Mouse (Mus musculus): ENCODE data around the gene Lbx2. TPM values are rescaled to one million over a fixed set of nuclear protein-coding genes. Genes with fewer than 3 reads are reported as not detected.
A peak's percentile ranks its signal among the peaks of the same experiment; 100 is the strongest.

Lbx2 gene
- polyA plus RNA-seq, 1 experiment from 2014 or later: 8.6 TPM

DNA sequence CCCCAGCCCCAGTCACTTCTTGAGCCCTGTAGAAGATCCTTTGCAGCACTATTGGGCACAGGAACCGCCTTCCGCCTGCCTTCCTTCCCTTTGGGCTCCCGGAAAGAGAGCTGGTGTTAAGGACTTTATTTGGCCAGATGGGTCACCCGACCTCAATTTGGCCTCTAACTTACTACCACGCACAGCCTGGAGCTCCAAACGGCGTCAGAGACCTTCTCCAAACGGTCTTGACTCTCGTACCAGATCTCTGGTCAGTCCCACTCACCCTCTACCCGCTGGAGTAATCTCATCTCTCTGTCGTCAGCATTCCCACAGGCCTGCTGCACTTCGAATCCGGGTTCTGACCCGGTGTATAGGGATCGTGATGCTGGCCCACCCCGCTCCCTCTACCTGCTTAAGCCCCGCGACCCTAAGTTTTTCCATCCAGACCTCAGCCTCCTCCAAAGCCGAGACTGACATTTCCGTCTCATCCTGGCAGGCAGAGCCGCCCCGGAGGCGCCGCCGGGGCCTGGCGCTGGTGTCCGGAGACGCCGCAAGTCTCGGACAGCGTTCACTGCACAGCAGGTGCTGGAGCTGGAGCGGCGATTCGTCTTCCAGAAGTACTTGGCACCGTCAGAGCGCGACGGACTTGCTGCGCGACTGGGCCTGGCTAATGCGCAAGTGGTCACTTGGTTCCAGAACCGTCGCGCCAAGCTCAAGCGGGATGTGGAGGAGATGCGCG, 1.2 kb downstream of the Lbx2 start:
- 3% methylated on average over 47 of the region's 47 CpGs for WGBS
- Histone ChIP-seq H3K4me2 (replicated peaks; ENCODE audit: low read depth, low read length) (peak overlapping the region; percentile 56), H3K27ac (ENCODE audit: low read length) (no peak overlapping the region), H3K9me3 (ENCODE audit: low read length) (no peaks in the 10 kb centered on the region), H3K4me1 (ENCODE audit: insufficient read depth, low read length) (peaks cover 54% of the 10 kb centered on the region), H3K27me3 (ENCODE audit: insufficient read depth, low read length) (peaks cover 30% of the 10 kb centered on the region), H3K36me3 (ENCODE audit: insufficient read depth, low read length) (peaks cover 1% of the 10 kb centered on the region; the same call in 1 of the 2 replicates), H3K9ac (replicated peaks; ENCODE audit: low read length) (peak overlapping the region; percentile 14), H3K4me3 (ENCODE audit: low read length) (peak overlapping the region; percentile 39)
- ATAC-seq (ENCODE audit: low FRiP score, low TSS enrichment): no peak

- Histone ChIP-seq H3K9me3 (ENCODE audit: low read length) (no peaks in the 10 kb centered on the region), H3K27me3 (ENCODE audit: insufficient read depth, low read length) (peaks cover 30% of the 10 kb centered on the region), H3K27ac (ENCODE audit: low read length) (no peak overlapping the region), H3K36me3 (ENCODE audit: insufficient read depth, low read length) (no peaks in the 10 kb centered on the region), H3K9ac (replicated peaks; ENCODE audit: low read length) (peak overlapping the region; percentile 14), H3K4me2 (replicated peaks; ENCODE audit: low read depth, low read length) (peak overlapping the region; percentile 56), H3K4me3 (ENCODE audit: low read length) (peak overlapping the region; percentile 39), H3K4me1 (ENCODE audit: insufficient read depth, low read length) (peaks cover 51% of the 10 kb centered on the region)
- ATAC-seq (ENCODE audit: low FRiP score, low TSS enrichment): no peak
- 20% methylated on average over 9 of the region's 9 CpGs for WGBS
These were observed 1.7 kb downstream of the Lbx2 start for GRCm38 (mm10) chr6:83087926-83088260.

DNA sequence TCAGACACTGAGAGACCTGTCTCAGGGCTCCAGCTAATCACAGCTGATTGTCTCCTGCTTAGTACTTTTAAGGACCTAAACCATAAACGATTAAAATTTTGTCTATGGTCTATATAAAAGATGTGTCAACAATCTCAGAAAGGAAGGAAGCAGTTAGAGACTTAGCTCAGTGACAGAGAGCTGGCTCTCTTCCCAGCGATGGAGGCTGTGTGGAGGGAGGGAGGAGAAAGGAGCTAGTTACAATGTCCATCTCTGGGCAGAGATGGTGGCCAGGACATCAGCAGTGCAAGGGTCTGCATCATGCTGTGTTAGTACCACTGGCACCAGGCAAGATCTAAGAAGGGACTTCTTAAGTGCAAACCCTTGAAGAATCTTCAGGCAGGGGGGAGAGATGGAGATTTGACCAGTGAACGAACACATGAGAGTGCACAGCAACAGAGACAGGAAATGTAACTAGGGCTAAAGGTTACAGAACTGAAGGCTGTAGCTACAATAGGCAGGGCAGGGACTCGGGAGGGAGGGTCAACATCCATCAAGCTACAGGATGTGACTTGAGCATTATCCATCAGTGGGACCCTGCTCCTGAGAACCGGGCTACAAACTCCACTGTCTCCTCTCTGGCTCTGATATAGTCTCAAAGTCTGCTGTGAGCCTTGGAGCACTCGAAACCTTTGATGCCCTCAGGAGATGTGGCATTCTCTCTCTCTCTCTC, 6.4 kb downstream of the Lbx2 start:
- 0 out of 2 replicates have a peak, but pooled peaks have one; percentile 18 for ATAC-seq (ENCODE audit: low FRiP score, low TSS enrichment)
- Histone ChIP-seq H3K36me3 (ENCODE audit: insufficient read depth, low read length) (no peaks in the 10 kb centered on the region), H3K4me1 (ENCODE audit: insufficient read depth, low read length) (peaks cover 7% of the 10 kb centered on the region), H3K4me2 (replicated peaks; ENCODE audit: low read depth, low read length) (no peak overlapping the region), H3K27ac (ENCODE audit: low read length) (peak overlapping the region; percentile 26), H3K9ac (replicated peaks; ENCODE audit: low read length) (no peak overlapping the region), H3K27me3 (ENCODE audit: insufficient read depth, low read length) (peaks cover 18% of the 10 kb centered on the region), H3K9me3 (ENCODE audit: low read length) (no peaks in the 10 kb centered on the region), H3K4me3 (ENCODE audit: low read length) (no peak overlapping the region)
- WGBS: 25% methylated on average over 6 of the region's 6 CpGs

- no peak overlapping the region for H3K27ac ChIP-seq (ENCODE audit: low read length)
- H3K9me3 ChIP-seq (ENCODE audit: low read length): no peaks in the 10 kb centered on the region
- no peak overlapping the region for H3K4me2 ChIP-seq (replicated peaks; ENCODE audit: low read depth, low read length)
- no peaks in the 10 kb centered on the region for H3K36me3 ChIP-seq (ENCODE audit: insufficient read depth, low read length)
- no peak overlapping the region for H3K9ac ChIP-seq (replicated peaks; ENCODE audit: low read length)
- H3K4me1 ChIP-seq (ENCODE audit: insufficient read depth, low read length): peaks cover 14% of the 10 kb centered on the region
- ATAC-seq (ENCODE audit: low FRiP score, low TSS enrichment): no peak
- H3K4me3 ChIP-seq (ENCODE audit: low read length): no peak overlapping the region
- WGBS: 50% methylated on average over 6 of the region's 6 CpGs
- no peaks in the 10 kb centered on the region for H3K27me3 ChIP-seq (ENCODE audit: insufficient read depth, low read length)
These were observed 9.8 kb downstream of the Lbx2 start for GRCm38 (mm10) chr6:83095968-83096367.

DNA sequence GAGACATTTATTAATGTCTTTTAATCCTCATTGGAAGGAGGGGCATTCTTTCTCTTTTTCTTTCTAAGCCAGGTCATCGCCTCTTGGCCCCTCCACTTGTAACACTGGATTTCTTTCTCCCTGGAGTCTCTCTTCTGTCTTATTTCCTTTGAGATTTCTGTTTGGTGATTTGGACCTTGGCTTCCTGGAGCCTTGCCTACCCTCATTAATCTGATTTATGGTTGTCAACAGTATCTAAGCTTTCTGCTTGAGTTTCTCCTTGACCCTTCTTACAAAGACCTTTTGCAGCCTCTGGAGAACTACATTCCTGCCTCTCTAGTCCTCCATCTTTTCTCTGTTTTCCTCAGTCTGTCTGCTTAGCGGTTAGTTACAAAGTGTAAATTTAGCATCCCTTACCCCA, 12.2 kb downstream of the Lbx2 start:
- Histone ChIP-seq H3K9ac (replicated peaks; ENCODE audit: low read length) (no peak overlapping the region), H3K36me3 (ENCODE audit: insufficient read depth, low read length) (no peaks in the 10 kb centered on the region), H3K9me3 (ENCODE audit: low read length) (no peaks in the 10 kb centered on the region), H3K4me1 (ENCODE audit: insufficient read depth, low read length) (peaks cover 28% of the 10 kb centered on the region), H3K4me3 (ENCODE audit: low read length) (no peak overlapping the region), H3K4me2 (replicated peaks; ENCODE audit: low read depth, low read length) (no peak overlapping the region), H3K27ac (ENCODE audit: low read length) (peak overlapping the region; percentile 47; the same call in 1 of the 2 replicates), H3K27me3 (ENCODE audit: insufficient read depth, low read length) (no peaks in the 10 kb centered on the region)
- ATAC-seq (ENCODE audit: low FRiP score, low TSS enrichment): no peak
- WGBS: 26% methylated on average over 2 of the region's 2 CpGs

DNA sequence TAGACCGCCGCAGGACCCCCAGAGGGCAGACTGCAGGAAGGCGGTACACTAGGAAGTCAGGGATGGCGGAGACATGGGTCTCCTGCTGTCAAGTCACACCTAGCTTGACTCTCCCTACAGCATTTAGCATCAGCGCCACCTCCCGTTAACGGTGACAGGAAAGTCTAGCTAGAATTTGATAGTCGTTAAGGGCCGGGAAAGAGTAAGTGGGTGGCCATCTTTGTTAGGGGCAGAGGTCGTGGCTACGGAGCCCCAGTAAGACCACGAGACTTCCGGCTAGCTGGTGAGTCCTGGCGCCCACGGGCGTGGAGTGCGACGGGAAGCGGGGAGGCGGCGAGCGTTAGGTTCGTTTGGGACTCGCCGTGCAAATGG, 15.1 kb downstream of the Lbx2 start, which contains the start of the genes Ccdc142 and Gm42688:
Gene Ccdc142 (plus strand): TSS at position 286 of the 372 bp plus-strand sequence.
Gene Gm42688 (plus strand): TSS at position 302 of the 372 bp plus-strand sequence.
- H3K9ac ChIP-seq (replicated peaks; ENCODE audit: low read length): peak within 1 kb of the TSS; percentile 86
- H3K4me2 ChIP-seq (replicated peaks; ENCODE audit: low read depth, low read length): peak within 1 kb of the TSS; percentile 99
- WGBS: under 1% methylated on average over 25 of the region's 25 CpGs
- peak within 1 kb of the TSS; percentile 84 for H3K27ac ChIP-seq (ENCODE audit: low read length)
- peak; percentile 89 for ATAC-seq (ENCODE audit: low FRiP score, low TSS enrichment)
- peak within 1 kb of the TSS; percentile 71 for H3K4me3 ChIP-seq (ENCODE audit: low read length)
- peaks cover 30% of the 10 kb centered on the region for H3K4me1 ChIP-seq (ENCODE audit: insufficient read depth, low read length)
- H3K27me3 ChIP-seq (ENCODE audit: insufficient read depth, low read length): no peaks in the 10 kb centered on the region
- H3K36me3 ChIP-seq (ENCODE audit: insufficient read depth, low read length): no peaks in the 10 kb centered on the region
- H3K9me3 ChIP-seq (ENCODE audit: low read length): no peaks in the 10 kb centered on the region

DNA sequence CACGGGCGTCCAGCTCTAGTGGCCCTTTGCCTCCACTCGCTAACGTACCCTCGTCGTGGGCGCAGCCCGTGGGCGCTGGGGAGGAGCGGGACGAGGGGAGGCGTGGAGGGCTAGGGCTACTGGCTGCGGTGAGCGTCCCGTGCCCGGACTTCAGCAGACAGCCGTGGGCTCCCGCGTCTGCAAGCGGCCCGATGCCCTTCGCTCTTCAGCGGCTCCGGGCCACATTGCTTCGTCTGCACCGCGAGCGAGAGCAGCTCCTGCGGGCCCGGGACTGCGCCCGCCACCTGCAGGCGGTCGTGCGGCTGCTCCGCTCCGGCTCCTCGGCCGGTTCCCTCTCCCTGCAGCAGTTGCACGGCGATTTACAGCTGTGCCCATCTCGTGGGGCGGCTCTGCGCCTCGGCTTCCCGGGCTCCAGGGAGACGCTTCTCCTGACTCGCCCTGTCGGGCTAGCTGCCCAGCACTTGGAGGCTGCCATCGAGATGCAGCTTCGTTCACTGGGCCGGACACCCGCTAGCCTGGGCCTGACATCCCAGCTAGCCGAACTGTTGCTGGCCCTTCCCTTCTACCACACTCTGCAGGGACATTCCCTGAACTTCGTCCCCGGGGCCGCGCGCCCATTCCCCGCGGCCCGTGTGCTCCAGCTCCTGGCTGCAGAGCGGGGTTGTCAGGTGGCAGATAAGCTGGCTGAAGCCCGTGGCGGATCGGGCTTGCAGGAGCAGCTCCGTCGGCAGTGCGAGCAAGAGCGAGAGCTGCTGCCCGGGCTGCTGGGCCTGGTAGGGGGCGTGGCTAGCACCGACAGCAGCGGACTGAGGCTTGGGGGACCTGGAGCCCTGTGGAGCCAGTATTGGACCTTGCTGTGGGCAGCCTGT, 15.8 kb downstream of the Lbx2 start:
- Histone ChIP-seq H3K27me3 (ENCODE audit: insufficient read depth, low read length) (no peaks in the 10 kb centered on the region), H3K27ac (ENCODE audit: low read length) (peak overlapping the region; percentile 84), H3K9ac (replicated peaks; ENCODE audit: low read length) (peak overlapping the region; percentile 86), H3K4me1 (ENCODE audit: insufficient read depth, low read length) (peaks cover 30% of the 10 kb centered on the region), H3K9me3 (ENCODE audit: low read length) (no peaks in the 10 kb centered on the region), H3K4me2 (replicated peaks; ENCODE audit: low read depth, low read length) (peak overlapping the region; percentile 99), H3K36me3 (ENCODE audit: insufficient read depth, low read length) (no peaks in the 10 kb centered on the region), H3K4me3 (ENCODE audit: low read length) (peak overlapping the region; percentile 71)
- under 1% methylated on average over 73 of the region's 74 CpGs for WGBS
- peak; percentile 79 for ATAC-seq (ENCODE audit: low FRiP score, low TSS enrichment)

DNA sequence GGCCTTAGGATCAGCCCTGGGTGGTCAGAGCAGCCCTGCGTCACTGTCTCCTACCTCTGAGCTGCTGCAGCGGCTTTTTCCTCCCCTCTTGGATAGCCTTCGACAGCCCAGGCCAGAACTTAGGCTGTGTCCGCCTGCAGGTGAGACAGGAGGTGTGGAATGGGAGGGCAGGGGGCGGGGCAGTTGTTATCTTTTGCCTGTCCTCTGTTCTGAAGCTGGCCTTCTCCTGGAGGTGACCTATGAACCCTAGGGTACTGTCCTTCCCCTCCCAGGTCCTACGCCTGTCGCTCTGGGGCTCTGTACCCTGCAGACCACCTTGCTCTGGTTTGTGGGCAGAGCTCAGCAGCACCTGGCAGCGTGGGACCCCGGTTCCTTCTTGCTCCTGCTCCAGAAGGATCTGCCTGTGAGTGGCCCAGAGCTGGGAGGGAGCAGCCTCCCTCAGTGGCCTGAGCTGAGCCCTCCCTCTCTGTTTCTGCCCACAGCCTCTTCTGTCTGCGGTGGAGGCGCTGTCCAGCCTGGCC, 17.0 kb downstream of the Lbx2 start:
- ATAC-seq (ENCODE audit: low FRiP score, low TSS enrichment): no peak
- Histone ChIP-seq H3K27me3 (ENCODE audit: insufficient read depth, low read length) (no peaks in the 10 kb centered on the region), H3K4me1 (ENCODE audit: insufficient read depth, low read length) (peaks cover 31% of the 10 kb centered on the region), H3K4me2 (replicated peaks; ENCODE audit: low read depth, low read length) (peak overlapping the region; percentile 99; the same call in 1 of the 2 replicates), H3K27ac (ENCODE audit: low read length) (no peak overlapping the region), H3K9ac (replicated peaks; ENCODE audit: low read length) (no peak overlapping the region), H3K9me3 (ENCODE audit: low read length) (no peaks in the 10 kb centered on the region), H3K4me3 (ENCODE audit: low read length) (no peak overlapping the region; the same call in 1 of the 2 replicates), H3K36me3 (ENCODE audit: insufficient read depth, low read length) (no peaks in the 10 kb centered on the region)
- 53% methylated on average over 11 of the region's 11 CpGs for WGBS

DNA sequence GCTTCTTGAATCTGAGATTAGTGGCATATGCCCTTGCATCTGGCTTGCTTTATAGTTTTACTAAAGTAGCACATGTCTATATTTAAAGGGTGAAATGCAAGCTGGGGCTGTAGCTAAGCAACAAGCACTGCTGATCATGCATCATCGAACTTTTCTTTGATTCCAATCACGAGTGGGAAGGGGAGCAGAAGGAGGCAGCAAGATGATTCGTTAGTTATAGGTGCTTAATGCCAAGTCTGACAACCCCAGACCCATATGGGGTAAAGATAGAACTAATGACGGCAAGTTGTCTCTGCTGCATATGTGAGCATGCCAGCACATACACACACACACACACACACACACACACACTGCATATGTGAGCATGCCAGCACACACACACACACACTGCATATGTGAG, 18.0 kb downstream of the Lbx2 start:
- H3K4me1 ChIP-seq (ENCODE audit: insufficient read depth, low read length): peaks cover 28% of the 10 kb centered on the region
- H3K36me3 ChIP-seq (ENCODE audit: insufficient read depth, low read length): no peaks in the 10 kb centered on the region
- no peak overlapping the region for H3K27ac ChIP-seq (ENCODE audit: low read length)
- no peak overlapping the region for H3K4me3 ChIP-seq (ENCODE audit: low read length)
- no peak overlapping the region for H3K9ac ChIP-seq (replicated peaks; ENCODE audit: low read length)
- H3K27me3 ChIP-seq (ENCODE audit: insufficient read depth, low read length): no peaks in the 10 kb centered on the region
- H3K9me3 ChIP-seq (ENCODE audit: low read length): no peaks in the 10 kb centered on the region
- no peak overlapping the region for H3K4me2 ChIP-seq (replicated peaks; ENCODE audit: low read depth, low read length)
- 77% methylated on average over 4 of the region's 4 CpGs for WGBS
- no peak for ATAC-seq (ENCODE audit: low FRiP score, low TSS enrichment)
